Mouse (Mus musculus): Measurements from ENCODE around the gene Zc3h8.
A peak's percentile ranks its signal among the peaks of the same experiment; 100 is the strongest.

GRCm38 (mm10) chr2:128947962-128948588, 4.2 kb upstream of the Zc3h8 start:
- TF ChIP-seq CTCF (IDR thresholded peaks at IDR 0.05; ENCODE audit: insufficient read depth, low read length), result peak; percentile 44; the same call in 1 of the 2 replicates
- TF ChIP-seq POLR2A (IDR thresholded peaks at IDR 0.05; ENCODE audit: borderline replicate concordance, extremely low read depth, low read depth, low read length), result no peak

Data from lung, adult 2 months (tissue).